Mouse (Mus musculus) embryonic fibroblast, embryonic 13.5 days (primary cell): ENCODE data around the gene Rreb1.

ENCODE experiments used
- CTCF ChIP-seq: IDR thresholded peaks from 2 replicates; pipeline ENCODE4 v1.5.1; 2011; ENCODE audit warnings: mild to moderate bottlenecking, control low read depth, low read length, moderate library complexity, borderline replicate concordance; ENCODE audit not compliant: insufficient read depth
- POLR2A ChIP-seq: IDR thresholded peaks from 2 replicates; pipeline ENCODE4 v1.6.1; 2011; ENCODE audit warnings: low read depth, mild to moderate bottlenecking, control low read depth, low read length, moderate library complexity

DNA sequence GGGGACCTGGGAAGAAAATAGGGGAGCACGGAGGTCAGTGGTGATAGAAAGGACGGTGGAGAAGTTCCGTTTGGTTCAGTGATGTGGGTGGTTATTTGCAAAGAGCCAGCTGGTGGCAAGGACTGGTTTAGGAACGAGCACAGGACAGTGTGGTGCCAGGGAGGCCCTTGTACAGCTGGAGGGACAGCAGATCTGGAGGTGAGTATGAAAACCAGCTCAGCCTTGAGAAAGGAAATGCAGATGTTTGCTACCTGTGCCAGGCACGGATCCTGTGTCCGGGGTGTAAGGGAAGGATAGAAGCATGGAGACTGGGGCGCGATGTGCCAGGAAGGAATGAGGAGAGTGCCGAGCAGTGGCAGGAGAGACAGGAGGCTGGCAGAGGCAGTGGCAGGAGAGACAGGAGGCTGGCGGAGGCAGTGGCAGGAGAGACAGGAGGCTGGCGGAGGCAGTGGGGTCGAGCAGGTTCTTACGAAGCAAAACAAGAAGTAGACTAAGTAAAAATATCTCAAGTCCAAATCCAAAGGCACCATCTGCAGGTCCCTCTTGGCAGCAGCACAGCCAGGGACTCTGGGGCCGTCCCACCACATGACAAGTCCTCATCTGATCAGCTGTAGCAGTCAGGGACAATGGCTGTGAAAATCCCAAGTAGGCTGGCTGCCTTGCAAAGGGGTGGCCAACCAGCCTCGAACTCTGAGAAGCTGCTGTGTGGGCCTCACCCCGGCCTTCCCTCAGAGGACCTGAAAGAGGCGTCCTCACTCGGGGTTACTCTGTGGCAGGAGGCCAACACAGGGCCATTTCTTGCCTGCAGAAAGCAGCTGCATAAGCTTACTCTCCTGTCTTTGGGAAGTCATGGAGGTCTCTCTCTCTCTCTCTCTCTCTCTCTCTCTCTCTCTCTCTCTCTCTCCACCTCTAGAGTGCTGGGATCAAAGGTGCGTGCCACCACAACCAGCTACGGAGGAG, 186.2 kb downstream of the Rreb1 start:
- no peak for TF ChIP-seq CTCF
- no peak for TF ChIP-seq POLR2A
